Mouse (Mus musculus) embryonic facial prominence, embryonic 12.5 days (tissue): ENCODE measurements around the gene Mc1r. TPM values are rescaled to one million over a fixed set of nuclear protein-coding genes. Genes with fewer than 3 reads are reported as not detected.
"Not testable (repeated sequence)": the region's sequence is repeated elsewhere in the genome, so short reads cannot be mapped to it uniquely, and the experiment has no call there.

ENCODE experiments used
- ATAC-seq: fragments of 200-750 bp; cut with Nextera tagmentation; 2 replicates; pipeline ENCODE4 v1.8.0; 2017; ENCODE audit not compliant: insufficient number of reproducible peaks, insufficient read depth, low FRiP score, low TSS enrichment
- H3K27ac ChIP-seq: fragments of 300-500 bp; sonication (generic); 2 replicates; pipeline ENCODE4 v1.5.1; 2016; ENCODE audit warnings: mild to moderate bottlenecking
- H3K27me3 ChIP-seq: fragments of 300-500 bp; sonication (generic); 2 replicates; pipeline ENCODE4 v1.6.1; 2016; ENCODE audit warnings: mild to moderate bottlenecking, moderate library complexity
- H3K36me3 ChIP-seq: fragments of 300-500 bp; sonication (generic); 2 replicates; pipeline ENCODE4 v1.6.1; 2016; ENCODE audit warnings: mild to moderate bottlenecking
- H3K4me1 ChIP-seq: fragments of 300-500 bp; sonication (generic); 2 replicates; pipeline ENCODE4 v1.6.1; 2016
- H3K4me2 ChIP-seq: fragments of 300-500 bp; sonication (generic); replicated peaks from 2 replicates; pipeline ENCODE4 v1.6.1; 2016; ENCODE audit warnings: mild to moderate bottlenecking, moderate library complexity
- H3K4me3 ChIP-seq: fragments of 300-500 bp; sonication (generic); 2 replicates; pipeline ENCODE4 v1.5.1; 2016; ENCODE audit warnings: mild to moderate bottlenecking
- H3K9ac ChIP-seq: fragments of 300-500 bp; sonication (generic); 2 replicates; pipeline ENCODE4 v1.6.1; 2016; ENCODE audit warnings: mild to moderate bottlenecking, moderate library complexity
- H3K9me3 ChIP-seq: fragments of 300-500 bp; sonication (generic); 2 replicates; pipeline ENCODE4 v1.6.1; 2016; ENCODE audit warnings: mild to moderate bottlenecking, moderate library complexity
- WGBS: fragments of 180-500 bp; shearing (Covaris S2); methylation state at CpG from one replicate; pipeline ENCODE4 v1.1.7; 2016; 5-methylcytosine and 5-hydroxymethylcytosine counted together
- polyA plus RNA-seq: library from polyadenylated mRNA; unstranded; fragments of >200 nt; fragmentation: Nextera tagmentation; extraction: Ambion mirVana; gene quantifications from 2 replicates; pipeline ENCODE4 v1.2.1, GENCODE M21; 2016

Gene Mc1r
- polyA plus RNA-seq, 1 experiment from 2014 or later: 0.17 TPM

DNA sequence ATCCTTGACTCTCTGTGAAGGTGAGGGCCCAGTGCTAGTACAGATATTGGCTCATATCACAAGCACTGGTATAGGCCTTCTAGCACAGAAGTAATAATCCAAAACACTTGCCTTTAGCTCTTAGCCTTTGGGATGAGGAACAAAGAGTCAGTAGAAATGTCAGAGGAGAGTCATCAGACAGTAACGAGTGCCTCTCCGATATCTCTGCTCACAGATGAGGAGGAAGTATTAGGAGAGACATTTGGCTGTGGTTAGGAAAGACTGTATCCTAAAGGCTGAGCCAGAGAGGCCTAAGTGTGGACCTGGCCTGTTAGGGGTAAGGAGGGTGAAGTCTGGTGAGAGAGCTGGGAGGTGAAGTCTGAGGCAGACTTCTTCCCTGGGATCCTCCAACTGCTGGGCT is 34.9 kb downstream of the Mc1r start:
- no peaks in the 10 kb centered on the region for H3K27me3 ChIP-seq
- H3K4me2 ChIP-seq: no peak overlapping the region
- H3K4me3 ChIP-seq: no peak overlapping the region
- 94% methylated on average over 2 of the region's 2 CpGs for WGBS
- ATAC-seq: no peak
- 0 out of 2 replicates have a peak, but pooled peaks cover 10% of the 10 kb centered on the region for H3K36me3 ChIP-seq
- H3K9ac ChIP-seq: no peak overlapping the region
- H3K27ac ChIP-seq: no peak overlapping the region
- H3K4me1 ChIP-seq: peaks cover 9% of the 10 kb centered on the region
- no peaks in the 10 kb centered on the region for H3K9me3 ChIP-seq

GRCm38 (mm10) chr8:123442351-123442750 is 35.4 kb downstream of the Mc1r start:
- 82% methylated on average over 5 of the region's 5 CpGs for WGBS

GRCm38 (mm10) chr8:123442871-123443575 is 36.1 kb downstream of the Mc1r start:
- WGBS: 1% methylated on average over 41 of the region's 41 CpGs
- peak overlapping the region; percentile 69 for H3K27ac ChIP-seq

More at GRCm38 (mm10) chr8:123442351-123442750, 35.4 kb downstream of the Mc1r start:
- Histone ChIP-seq H3K4me2 (peak overlapping the region; percentile 73), H3K27me3 (no peaks in the 10 kb centered on the region), H3K27ac (no peak overlapping the region), H3K36me3 (0 out of 2 replicates have a peak, but pooled peaks cover 12% of the 10 kb centered on the region), H3K9me3 (no peaks in the 10 kb centered on the region), H3K4me1 (peaks cover 9% of the 10 kb centered on the region), H3K4me3 (peak overlapping the region; percentile 66), H3K9ac (peak overlapping the region; percentile 78; the same call in 1 of the 2 replicates)
- ATAC-seq: no peak; the same call in 1 of the 2 replicates

GRCm38 (mm10) chr8:123443576-123443921 is 36.6 kb downstream of the Mc1r start:
- Histone ChIP-seq H3K4me2 (peak overlapping the region; percentile 73), H3K4me3 (peak overlapping the region; percentile 66), H3K9me3 (no peaks in the 10 kb centered on the region), H3K9ac (peak overlapping the region; percentile 78), H3K27me3 (no peaks in the 10 kb centered on the region), H3K4me1 (peaks cover 9% of the 10 kb centered on the region), H3K27ac (peak overlapping the region; percentile 69; the same call in 1 of the 2 replicates), H3K36me3 (0 out of 2 replicates have a peak, but pooled peaks cover 16% of the 10 kb centered on the region)
- 15% methylated on average over 4 of the region's 4 CpGs for WGBS
- ATAC-seq: no peak

More at GRCm38 (mm10) chr8:123442871-123443575, 36.1 kb downstream of the Mc1r start:
- Histone ChIP-seq H3K27me3 (no peaks in the 10 kb centered on the region), H3K9me3 (no peaks in the 10 kb centered on the region), H3K4me3 (peak overlapping the region; percentile 66), H3K4me2 (peak overlapping the region; percentile 73), H3K36me3 (0 out of 2 replicates have a peak, but pooled peaks cover 12% of the 10 kb centered on the region), H3K4me1 (peaks cover 9% of the 10 kb centered on the region), H3K9ac (peak overlapping the region; percentile 78)
- peak; percentile 88 for ATAC-seq

- no peak for ATAC-seq
- WGBS: 76% methylated on average over 6 of the region's 6 CpGs
- H3K27ac ChIP-seq: no peak overlapping the region
- H3K4me2 ChIP-seq: peak overlapping the region; percentile 73
- H3K9ac ChIP-seq: no peak overlapping the region
- H3K9me3 ChIP-seq: no peaks in the 10 kb centered on the region
- peaks cover 9% of the 10 kb centered on the region for H3K4me1 ChIP-seq
- peaks cover 20% of the 10 kb centered on the region; the same call in 1 of the 2 replicates for H3K36me3 ChIP-seq
- H3K4me3 ChIP-seq: 0 out of 2 replicates have a peak overlapping the region, but pooled peaks have one; percentile 66
- H3K27me3 ChIP-seq: no peaks in the 10 kb centered on the region
Measured at GRCm38 (mm10) chr8:123444131-123444530, 37.2 kb downstream of the Mc1r start.

GRCm38 (mm10) chr8:123445981-123446380 is 39.1 kb downstream of the Mc1r start:
- H3K4me2 ChIP-seq: no peak overlapping the region
- no peak for ATAC-seq
- H3K27ac ChIP-seq: no peak overlapping the region
- H3K4me3 ChIP-seq: no peak overlapping the region
- H3K36me3 ChIP-seq: peaks cover 34% of the 10 kb centered on the region
- no peaks in the 10 kb centered on the region for H3K27me3 ChIP-seq
- no peaks in the 10 kb centered on the region for H3K9me3 ChIP-seq
- H3K4me1 ChIP-seq: peaks cover 9% of the 10 kb centered on the region
- 0 out of 2 replicates have a peak overlapping the region, but pooled peaks have one; percentile 0 for H3K9ac ChIP-seq
- 84% methylated on average over 10 of the region's 10 CpGs for WGBS

DNA sequence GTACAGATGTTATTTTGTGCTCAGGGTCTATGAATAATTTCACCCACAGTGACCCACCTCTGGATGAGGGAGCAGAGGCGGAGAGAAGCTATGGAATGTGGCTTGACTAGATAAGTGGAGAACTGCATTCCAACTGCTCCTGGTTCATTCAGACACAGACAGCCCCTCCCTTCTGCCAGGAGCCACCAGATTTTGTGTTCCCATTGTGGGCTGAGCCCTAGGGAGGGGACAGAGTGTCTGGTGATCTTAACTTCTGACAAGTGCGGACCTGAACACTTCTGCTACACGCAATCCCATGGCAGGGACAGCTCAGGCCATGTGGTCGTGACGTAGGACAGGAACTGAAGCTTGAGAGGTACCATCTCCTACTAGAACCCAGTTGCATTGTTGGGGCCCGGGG is 39.9 kb downstream of the Mc1r start:
- H3K4me1 ChIP-seq: peaks cover 9% of the 10 kb centered on the region
- no peak overlapping the region for H3K9ac ChIP-seq
- H3K27me3 ChIP-seq: no peaks in the 10 kb centered on the region
- ATAC-seq: no peak
- peaks cover 34% of the 10 kb centered on the region for H3K36me3 ChIP-seq
- 77% methylated on average over 6 of the region's 6 CpGs for WGBS
- no peaks in the 10 kb centered on the region for H3K9me3 ChIP-seq
- no peak overlapping the region for H3K4me3 ChIP-seq
- no peak overlapping the region for H3K27ac ChIP-seq
- no peak overlapping the region for H3K4me2 ChIP-seq

- Histone ChIP-seq H3K9me3 (no peaks in the 10 kb centered on the region), H3K27me3 (no peaks in the 10 kb centered on the region), H3K27ac (no peak overlapping the region), H3K4me1 (no peaks in the 10 kb centered on the region), H3K9ac (no peak overlapping the region), H3K36me3 (peaks cover 64% of the 10 kb centered on the region), H3K4me3 (no peak overlapping the region), H3K4me2 (no peak overlapping the region)
- ATAC-seq: no peak
- WGBS: 89% methylated on average over 5 of the region's 5 CpGs
Measured at GRCm38 (mm10) chr8:123450783-123451182, 43.9 kb downstream of the Mc1r start.

- H3K4me2 ChIP-seq, H3K4me1 ChIP-seq, H3K4me3 ChIP-seq, H3K9me3 ChIP-seq, ATAC-seq, H3K27me3 ChIP-seq, H3K27ac ChIP-seq, H3K9ac ChIP-seq: not testable (repeated sequence)
- 92% methylated on average over 12 of the region's 12 CpGs for WGBS
- peaks cover 70% of the 10 kb centered on the region for H3K36me3 ChIP-seq
Measured at GRCm38 (mm10) chr8:123451747-123452146, 44.8 kb downstream of the Mc1r start.

DNA sequence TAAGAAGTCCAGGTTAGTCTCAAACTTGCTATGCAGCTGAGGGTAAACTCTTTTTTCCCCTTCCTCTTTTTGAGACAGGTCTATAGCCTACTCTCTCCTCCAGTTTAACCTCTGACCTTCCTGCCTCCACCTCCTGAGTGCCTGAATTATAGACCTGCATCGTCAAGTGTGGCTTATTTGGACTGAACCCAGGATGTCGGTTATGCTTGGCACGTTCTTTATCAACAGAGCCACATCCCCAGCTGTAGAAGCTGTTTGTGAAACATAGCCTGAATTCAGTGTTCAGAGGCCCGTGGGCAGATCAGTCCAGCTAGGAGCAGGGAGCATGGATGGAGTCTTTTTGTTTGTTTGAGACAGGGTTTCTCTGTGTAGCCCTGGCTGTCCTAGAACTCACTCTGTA is 45.2 kb downstream of the Mc1r start:
- Histone ChIP-seq H3K4me1 (no peaks in the 10 kb centered on the region), H3K27me3 (no peaks in the 10 kb centered on the region), H3K4me3 (no peak overlapping the region), H3K9ac (no peak overlapping the region), H3K36me3 (peaks cover 71% of the 10 kb centered on the region), H3K27ac (no peak overlapping the region), H3K9me3 (no peaks in the 10 kb centered on the region), H3K4me2 (no peak overlapping the region)
- WGBS: 87% methylated on average over 4 of the region's 4 CpGs
- no peak for ATAC-seq

DNA sequence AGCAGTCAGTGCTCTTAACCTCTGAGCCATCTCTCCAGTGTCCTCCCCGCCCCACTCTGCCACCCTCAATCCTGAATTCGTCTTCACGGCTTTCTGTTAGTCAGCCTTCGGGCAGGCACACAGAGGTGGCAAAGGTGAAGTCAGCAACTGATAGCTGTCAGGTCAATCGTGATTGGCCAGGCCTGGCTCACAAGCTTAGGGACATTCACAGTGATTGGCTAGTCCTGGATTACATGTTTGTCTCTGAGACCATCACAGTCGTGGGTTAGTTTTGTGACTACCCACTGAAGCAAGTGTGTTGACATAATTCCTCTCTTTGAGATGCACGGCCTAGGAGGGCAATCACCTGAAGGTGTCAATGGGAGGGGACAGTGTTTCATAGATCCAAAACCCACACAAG is 46.4 kb downstream of the Mc1r start:
- no peak for ATAC-seq
- 83% methylated on average over 7 of the region's 7 CpGs for WGBS

GRCm38 (mm10) chr8:123453951-123454350 is 47.0 kb downstream of the Mc1r start:
- Histone ChIP-seq H3K9me3 (no peaks in the 10 kb centered on the region), H3K4me3 (no peak overlapping the region), H3K27me3 (no peaks in the 10 kb centered on the region), H3K36me3 (peaks cover 81% of the 10 kb centered on the region), H3K4me1 (no peaks in the 10 kb centered on the region), H3K4me2 (no peak overlapping the region), H3K27ac (no peak overlapping the region), H3K9ac (no peak overlapping the region)
- 87% methylated on average over 5 of the region's 5 CpGs for WGBS
- no peak for ATAC-seq

More for the DNA sequence above, 46.4 kb downstream of the Mc1r start:
- Histone ChIP-seq H3K27ac (no peak overlapping the region), H3K4me2 (no peak overlapping the region), H3K4me1 (no peaks in the 10 kb centered on the region), H3K9me3 (no peaks in the 10 kb centered on the region), H3K36me3 (peaks cover 80% of the 10 kb centered on the region), H3K27me3 (no peaks in the 10 kb centered on the region), H3K9ac (no peak overlapping the region), H3K4me3 (no peak overlapping the region)
